Mouse (Mus musculus) kidney, postnatal 14 days (tissue): ENCODE measurements around the gene Nt5dc2.

ENCODE experiments used
- DNase-seq: peaks from one replicate; pipeline ENCODE4 v3.0.0; 2022; ENCODE audit warnings: mixed read lengths

The Nt5dc2 gene

GRCm38 (mm10) chr14:31130236-31131220, at the start of gene Nt5dc2:
TSS of gene Nt5dc2 (plus strand) at chr14:31131053.
- DNase-seq: peak; percentile 95

DNA sequence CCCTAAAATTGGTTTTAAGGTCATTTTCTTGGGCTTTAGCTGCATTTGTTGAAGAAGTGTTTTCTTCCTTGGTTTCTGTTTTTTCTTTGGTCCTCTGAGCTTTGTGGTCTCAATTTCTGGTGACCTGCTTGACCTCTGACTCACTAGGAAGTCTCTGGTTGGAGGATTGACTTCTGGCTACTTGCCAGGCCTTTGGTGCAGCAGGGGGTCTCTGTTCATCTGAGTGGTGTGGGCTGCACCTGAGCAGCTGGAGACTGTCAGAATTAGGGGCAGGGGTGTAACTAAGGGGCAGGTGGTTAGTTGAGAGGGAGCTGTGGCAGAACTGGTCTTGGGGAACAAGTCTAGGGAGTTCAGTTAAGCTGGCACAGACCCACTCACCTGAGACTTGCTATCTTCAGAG, 49.7 kb upstream of the Nt5dc2 start:
- no peak for DNase-seq

DNA sequence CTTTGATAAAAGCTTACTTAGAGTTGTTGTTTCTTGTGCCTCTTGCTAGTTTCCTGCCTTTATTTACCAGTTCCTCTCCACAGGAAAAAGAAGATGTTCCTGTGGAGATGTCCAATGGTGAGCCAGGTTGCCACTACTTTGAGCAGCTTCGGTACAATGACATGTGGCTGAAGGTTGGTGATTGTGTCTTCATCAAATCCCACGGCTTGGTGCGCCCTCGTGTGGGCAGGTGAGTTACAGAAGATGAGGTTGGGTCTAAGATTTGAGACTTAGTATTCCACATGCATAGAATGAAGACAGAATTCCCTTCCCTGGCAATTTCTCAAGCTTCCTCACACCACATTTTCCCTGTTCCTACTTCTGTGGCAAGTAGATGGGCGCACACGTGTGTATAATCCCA, 43.4 kb upstream of the Nt5dc2 start:
- DNase-seq: no peak

GRCm38 (mm10) chr14:31088515-31088914, 42.3 kb upstream of the Nt5dc2 start:
- no peak for DNase-seq

GRCm38 (mm10) chr14:31089918-31090317, 40.9 kb upstream of the Nt5dc2 start:
- no peak for DNase-seq

DNA sequence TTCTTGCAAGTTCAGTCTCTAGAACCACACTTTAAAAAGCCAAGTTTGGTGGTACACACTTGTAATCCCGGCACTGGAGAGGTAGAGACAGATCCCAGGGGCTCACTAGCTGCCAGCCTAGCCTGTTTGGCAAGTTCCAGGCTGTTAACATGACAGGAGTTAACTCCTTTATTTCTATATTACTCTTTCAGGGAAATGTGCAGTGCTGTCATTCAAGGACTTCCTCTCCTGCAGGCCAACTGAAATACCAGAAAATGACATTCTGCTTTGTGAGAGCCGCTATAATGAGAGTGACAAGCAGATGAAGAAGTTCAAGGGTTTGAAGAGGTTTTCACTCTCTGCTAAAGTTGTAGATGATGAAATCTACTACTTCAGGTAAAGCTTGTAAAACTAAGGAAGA, 25.7 kb upstream of the Nt5dc2 start:
- no peak for DNase-seq

DNA sequence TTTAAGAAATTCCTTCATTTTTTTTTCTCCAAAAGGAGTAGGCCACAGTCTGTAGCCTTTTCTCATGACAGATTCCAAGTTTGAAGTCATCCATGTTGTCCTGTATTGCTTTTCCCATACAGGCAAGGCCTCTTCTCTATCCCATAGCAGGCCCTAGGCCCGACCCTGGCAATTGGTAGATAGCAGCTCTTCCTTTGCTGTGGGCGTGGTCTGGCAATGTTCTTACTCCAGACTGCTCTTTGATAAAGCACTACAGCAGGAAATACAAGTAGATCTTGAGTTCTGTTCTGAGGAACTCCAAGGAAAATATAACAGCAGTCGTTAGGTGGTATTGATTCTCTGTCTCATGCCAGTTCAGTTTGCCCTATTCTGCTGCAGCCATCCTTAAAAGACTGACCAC, 20.2 kb upstream of the Nt5dc2 start:
- DNase-seq: no peak

DNA sequence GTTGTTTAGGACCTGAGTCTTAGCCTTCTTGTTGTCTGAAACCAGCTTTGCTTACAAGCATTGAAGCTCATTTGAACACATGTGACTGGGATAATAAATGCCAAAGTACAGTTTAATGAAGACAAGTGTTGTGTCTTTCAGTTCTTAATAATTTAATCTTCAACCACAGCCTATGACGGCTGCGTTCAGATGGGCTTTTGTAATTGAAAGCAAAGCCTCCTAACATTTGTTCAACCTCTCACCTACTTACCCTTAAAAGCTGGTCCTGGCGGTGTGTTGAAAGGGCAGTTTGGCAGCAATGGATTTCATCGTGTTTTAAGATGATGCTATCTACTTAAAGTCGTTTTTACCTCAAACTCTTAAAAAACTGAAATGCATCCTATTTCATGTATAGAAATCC, 18.7 kb upstream of the Nt5dc2 start:
- peak; percentile 30 for DNase-seq

- no peak for DNase-seq
Measured at GRCm38 (mm10) chr14:31114011-31114410, 16.8 kb upstream of the Nt5dc2 start.

DNA sequence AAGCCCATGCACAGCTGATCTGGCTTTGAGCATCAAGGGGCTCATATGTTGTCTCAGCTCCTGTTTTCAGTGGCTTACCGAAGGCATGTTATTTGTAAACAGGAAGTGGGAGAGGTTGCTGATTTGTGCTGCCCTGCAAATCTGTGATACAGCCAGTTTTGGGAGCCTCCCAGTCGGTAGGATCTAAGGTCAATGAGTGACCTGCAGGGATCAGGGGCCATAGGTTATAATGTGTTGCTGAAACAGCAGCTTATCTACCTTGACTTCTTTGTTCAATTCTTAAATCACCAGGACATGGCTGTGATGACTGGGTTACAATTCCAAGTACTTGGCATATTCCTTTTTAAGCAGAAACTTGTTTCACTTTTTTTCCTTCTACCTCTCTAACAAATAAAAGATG, 15.3 kb upstream of the Nt5dc2 start:
- DNase-seq: no peak

- no peak for DNase-seq
Measured at GRCm38 (mm10) chr14:31125106-31126075, 5.5 kb upstream of the Nt5dc2 start.

DNA sequence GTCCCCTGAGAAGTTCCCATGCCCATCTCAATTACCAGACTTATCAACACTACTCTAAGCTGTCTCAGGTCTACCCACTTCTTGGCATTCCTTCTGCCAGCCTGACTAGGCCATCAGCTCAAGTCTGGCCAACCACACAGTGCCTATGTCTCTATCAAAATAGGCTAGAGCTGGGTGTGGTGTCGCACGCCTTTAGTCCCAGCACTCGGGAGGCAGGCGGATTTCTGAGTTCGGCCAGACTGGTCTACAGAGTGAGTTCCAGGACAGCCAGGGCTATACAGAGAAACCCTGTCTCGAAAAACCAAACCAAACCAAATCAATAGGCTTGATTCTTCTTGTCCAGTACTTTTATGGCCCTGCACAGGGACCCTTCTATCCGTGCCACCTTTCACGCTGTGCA, 4.0 kb upstream of the Nt5dc2 start:
- DNase-seq: no peak

DNA sequence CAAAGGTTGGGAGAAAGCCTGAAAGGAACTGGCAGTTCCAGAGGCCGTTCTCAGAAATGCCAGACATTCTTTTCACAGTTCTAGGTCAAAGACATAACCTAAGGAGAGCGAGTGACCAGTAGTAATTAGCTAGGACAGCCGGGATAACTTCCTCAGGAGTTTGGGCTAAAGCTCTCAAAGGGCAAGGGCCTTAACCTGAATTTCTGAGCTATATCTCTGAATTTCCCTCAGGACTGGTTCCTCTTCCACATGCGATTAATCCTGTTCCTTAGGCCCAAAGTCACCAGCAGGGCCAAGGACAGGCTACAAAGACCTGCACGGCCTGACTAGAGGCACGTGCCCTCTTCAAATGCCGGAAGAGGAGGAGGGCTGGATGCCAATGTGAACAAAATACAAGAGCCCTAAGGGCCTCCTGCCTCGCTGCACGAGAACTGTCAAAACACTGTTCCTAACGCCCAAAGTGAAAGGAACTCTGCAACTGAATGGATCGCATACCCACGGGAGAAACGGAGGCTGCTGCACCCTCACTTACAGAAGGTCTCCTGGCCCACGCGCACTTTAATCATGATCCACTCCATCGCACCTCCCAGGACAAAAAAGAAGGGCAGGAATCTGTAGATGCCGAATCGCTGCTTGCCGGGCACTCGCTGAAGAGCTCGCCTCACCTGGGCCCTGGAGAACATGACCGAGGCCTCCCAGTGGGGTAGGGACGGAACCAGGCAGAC, 2.6 kb upstream of the Nt5dc2 start:
- DNase-seq: peak; percentile 79

- DNase-seq: peak; percentile 99
Measured at GRCm38 (mm10) chr14:31128826-31129219, 2.0 kb upstream of the Nt5dc2 start, which contains the start of gene Smim4. TSS of gene Smim4 (minus strand) at chr14:31128956.

- DNase-seq: no peak
Measured at GRCm38 (mm10) chr14:31129326-31130235, 1.3 kb upstream of the Nt5dc2 start.

DNA sequence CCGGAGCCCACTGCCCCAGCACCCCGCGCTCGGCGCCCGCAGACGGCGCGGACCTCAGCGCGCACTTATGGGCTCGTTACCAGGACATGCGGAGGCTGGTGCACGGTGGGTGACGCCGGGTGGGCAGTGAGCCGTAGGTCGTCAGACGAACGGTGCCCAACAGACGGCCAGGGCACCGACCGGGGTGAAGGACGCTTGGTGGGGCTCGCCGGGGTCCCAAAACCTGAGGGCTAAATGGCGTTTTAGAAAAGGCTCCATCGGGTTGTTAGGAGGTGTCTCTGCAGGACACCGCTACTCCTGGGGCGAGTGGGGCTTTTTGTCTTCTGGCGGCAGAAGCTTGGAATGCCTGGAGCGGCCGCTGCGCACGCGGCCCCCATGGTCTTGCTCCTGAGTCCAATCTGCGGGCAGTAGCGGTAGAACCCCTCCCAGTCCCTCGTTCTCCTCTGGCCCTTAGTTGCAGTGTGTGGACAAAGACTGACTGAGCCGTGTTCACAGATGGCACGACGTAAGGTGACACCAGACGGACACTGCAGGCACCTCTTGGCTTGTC, 494 bp downstream of the Nt5dc2 start:
- DNase-seq: no peak

- peak; percentile 59 for DNase-seq
Measured at GRCm38 (mm10) chr14:31132031-31132430, 1.2 kb downstream of the Nt5dc2 start.

DNA sequence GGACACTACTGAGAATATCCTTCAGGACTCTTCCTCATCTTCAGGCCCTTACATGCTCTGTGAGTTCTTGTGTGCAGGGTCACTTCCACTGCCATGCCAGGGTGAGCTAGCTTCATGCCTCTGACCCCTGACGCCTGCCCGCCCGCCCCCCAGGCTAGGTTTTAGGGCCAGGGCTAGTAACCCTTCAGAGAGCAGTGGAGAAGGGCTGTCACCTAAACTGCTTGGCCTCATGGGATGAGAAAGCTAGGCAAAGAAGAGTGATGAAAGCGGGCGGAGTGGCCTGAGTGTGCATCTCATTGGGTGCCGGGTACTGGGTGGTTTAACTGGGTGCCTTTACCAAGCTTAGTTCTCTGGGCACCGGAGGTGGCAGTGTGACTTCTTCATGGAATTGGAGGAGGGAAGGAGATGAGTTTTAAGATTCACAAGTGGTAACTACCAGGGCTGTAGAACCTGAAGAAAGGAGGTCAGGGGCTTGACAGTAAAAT, 1.7 kb downstream of the Nt5dc2 start:
- no peak for DNase-seq

GRCm38 (mm10) chr14:31133023-31133665, 2.3 kb downstream of the Nt5dc2 start:
- no peak for DNase-seq
